Mouse (Mus musculus): ENCODE results near the gene Luc7l3. TPM values are rescaled to one million over a fixed set of nuclear protein-coding genes. Genes with fewer than 3 reads are reported as not detected.

Gene Luc7l3
- total RNA-seq, 4 experiments from 2014 or later, result 53.7 to 100 (median 73.5) TPM

DNA sequence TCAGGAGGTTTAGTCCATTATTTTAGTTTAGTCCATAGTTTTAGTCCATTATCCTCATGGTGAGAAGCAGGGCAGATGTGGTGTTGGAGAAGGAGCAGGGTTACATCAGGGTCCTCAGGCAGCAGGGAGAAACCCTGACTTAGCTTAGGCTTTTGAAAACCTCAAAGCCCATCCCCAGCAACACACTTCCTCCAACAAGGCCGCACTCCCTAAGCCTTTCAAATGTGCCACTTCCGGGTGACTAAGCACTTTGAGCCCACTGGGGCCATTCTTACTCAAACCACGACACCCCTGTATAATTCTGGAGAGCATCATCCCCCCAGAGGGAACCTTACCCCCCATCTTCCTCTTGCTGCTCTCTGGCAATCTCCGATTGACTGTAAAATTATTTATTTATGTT is 62.0 kb downstream of the Luc7l3 start:
- no peak for DNase-seq

DNA sequence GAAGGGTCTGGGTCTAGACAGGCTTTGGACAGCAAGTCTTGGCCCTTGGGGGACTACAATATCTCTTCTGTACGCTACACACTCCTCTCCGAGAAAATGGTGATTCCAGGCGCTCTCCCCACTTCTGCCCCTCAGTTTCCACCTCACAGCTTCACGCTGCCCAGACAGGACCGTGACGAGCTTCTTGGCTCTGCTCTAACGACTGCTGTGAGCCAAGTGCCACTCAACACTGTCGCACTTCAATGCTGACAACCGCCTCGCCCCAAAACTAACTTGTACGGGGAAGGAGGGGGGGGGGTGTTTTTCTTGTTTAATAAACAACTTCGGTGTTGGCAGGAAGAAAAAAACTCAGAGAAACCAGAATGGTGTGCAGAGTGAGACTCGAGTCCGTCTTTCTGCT is 63.8 kb downstream of the Luc7l3 start:
- DNase-seq, result no peak

DNA sequence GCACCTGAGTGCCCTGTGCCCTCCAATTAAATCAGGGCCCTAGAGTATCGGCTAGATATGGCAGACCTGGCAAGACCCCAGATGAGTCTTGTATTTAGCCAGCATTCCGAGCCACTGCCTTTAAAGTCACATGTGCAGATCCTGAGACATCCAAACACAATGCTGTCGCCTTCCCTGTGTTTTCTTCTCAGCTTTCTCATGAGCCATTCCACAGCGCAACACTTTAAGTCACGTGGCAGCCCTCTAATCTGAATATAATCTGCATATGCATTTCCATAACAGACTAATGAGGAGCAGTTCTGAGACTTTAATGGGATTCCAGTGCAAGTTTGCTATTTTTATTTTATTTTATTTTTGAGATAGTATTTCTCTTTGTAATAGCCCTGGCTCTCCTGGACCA is 66.1 kb downstream of the Luc7l3 start:
- DNase-seq, result no peak

DNA sequence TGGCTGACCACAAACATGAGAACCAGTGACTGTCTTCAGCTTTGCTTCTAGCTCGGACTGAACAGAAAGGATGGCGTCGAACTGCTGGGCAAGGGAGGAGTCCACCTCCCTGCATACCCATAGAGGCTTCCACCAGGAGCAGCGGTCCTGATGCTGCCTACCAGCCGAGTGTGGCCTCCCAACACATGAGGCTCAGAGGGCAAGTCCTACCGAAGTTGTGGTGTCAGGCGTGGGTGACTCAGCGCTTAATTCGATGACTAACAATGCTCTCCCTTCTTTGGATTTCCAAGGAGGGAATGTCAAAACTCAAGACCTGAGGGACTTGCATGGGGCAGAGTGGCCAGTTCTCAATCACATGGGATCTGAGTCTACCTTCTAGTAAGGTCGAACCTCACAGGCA is 68.1 kb downstream of the Luc7l3 start:
- DNase-seq, result no peak

DNA sequence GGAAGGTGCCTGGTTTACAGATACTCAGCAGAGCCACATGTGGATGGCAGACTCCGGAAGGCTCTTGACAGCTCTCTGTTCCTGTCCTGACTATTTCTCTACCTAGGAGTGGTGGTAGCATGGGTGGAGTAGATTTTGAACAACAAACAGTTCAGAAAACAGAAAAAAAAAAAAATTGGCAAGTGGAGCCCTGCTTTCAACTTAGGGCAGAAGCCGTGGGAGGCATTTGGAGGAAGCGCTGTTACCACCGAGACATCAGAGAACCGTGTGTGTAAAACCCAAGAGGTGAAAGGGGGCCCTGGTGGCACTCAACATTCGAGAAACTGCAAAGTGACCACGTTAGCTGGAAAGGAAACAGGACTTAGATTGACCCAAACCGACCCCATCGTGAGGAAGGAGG is 68.6 kb downstream of the Luc7l3 start:
- no peak for DNase-seq

DNA sequence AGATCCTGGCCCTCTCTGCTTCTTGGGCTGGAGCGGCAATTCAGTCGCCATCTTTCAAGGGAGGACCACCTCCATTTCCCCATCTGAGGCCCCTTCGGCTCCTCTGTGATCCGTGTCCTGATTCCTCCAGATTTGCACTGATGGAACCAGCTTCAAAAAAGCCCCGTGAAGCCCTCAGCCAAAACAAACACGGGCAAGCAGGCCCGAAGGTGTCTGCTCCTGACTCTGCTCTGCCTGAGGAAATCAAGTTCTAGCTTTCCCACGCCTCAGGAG is 75.1 kb downstream of the Luc7l3 start:
- no peak for DNase-seq

DNA sequence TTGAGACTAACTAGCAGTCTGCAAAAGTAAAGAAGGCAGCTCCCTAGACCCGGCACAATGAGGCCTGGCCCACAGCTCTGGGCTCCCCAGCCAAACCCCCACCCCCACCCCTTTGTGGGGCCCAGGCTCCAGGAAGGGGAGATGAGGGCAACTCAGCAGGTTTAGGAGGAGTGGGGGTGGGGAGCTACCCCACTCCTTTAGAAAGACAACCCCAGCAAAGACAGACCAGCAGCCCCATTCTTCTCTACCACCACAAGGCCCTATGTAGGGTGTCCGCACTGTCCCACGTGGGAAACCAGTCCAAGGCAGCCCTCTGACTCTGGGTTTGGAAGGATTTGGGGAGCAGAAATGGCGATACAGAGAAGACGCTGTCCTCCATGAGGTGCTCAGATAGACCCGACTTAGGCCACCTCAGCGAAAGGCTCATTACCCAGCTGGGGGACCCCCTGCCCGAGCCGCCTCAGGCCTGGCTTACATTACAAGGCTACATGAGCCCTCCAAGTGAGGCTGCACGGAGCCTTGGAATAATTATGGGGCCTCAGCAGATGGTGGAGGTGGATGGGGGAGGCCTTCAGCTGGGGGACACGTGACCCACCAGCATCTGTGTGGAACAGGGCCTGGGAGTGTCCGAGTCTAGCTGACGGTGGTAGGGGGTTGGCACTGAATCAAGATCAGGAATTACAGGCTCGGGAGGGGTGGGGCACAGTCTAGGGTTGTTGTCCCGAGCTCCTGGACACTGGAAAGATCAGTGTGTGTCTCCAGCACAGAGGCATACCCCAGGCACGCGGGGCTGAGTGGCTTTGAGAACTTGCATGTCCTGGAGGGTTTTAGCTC is 75.6 kb downstream of the Luc7l3 start, which contains the start of gene Wfikkn2:
TSS of gene Wfikkn2 (minus strand) at position 51 of the 834 bp plus-strand sequence.
- no peak for DNase-seq

DNA sequence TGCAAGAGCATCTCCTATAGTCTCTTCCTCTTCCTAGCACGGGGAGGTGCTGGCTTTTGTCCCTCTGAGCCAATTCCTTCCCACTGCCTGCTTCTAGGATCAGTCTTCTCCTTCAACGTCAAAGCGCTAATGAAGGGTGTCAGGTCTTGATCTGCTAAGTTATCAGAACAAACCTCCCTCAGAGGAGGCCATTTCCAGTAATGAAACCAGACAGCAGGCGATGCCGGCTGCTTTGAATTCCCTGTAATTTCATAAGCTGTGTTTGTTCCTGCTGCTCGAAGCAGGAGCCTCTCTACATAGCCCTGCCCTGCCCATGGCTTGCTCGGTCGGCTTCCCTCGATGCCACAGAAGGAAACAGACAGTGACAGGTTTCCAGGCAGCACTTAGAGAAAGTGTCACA is 77.4 kb downstream of the Luc7l3 start:
- no peak for DNase-seq

DNA sequence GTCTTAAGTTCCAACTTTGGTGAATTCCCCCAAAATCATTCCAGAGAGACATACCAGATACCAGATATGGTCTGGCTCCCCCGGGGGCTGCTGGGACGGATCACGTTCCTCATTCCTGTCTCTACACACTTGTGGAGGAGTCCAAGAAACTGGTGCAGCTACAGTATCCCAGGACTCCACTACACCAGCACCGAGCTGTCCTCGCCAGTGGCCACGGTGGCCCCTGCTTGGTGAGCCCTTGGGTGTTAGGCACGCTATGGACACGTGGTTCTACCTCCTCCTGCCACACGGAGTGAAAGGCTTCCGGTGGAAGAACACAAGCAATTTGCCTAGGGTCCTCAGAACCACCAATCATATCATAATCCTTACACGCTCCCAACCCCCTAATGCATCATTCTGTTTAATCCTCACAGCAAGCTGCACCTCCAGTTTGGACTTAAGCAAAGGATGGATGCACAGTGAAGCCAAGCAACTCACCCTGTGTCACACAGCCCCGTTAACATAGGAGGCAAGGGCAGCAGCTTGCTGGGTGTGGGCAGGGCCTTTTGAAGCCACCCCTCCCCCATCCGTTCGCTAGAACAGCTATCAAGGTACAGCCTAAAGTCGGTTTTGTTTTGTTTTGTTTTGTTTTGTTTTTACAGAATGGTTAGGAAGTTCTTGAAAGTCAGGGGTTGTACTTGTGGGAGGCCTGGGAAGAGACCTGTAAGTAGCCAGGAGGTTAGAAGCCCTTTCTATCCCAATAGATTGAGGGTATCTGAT is 78.2 kb downstream of the Luc7l3 start:
- DNase-seq, result no peak

DNA sequence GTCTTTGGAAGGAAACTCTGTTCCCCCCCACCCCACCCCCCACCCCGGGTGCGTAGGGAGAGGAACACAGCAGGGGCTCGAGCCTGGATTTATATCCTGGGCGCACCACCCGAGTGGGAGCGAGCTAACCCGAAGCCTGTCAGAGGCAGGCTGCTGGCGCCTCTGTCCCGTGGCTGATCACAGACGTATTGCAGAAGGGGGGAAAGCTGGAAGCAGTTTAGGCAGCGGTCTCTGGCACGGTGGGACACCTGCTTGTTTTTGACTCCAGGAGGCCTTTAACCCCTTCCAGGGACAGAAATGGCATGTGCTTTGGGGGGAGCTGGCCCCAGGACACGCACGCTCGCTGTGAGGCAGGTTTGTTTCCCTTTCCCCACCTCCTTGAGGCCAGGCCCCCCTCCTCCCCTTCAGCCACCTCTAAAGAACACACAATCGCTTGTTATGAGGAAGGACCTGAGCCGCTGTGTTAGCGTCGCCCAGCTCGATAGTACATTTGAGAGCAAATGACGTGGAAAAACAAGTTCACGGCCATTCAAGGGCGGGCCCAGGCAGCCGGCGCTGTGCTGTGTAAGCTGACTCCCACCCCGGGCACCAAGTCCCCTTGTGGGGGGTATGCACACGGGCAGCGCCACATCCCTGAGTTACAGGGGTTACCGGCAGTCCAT is 78.9 kb downstream of the Luc7l3 start:
- DNase-seq, result no peak

DNA sequence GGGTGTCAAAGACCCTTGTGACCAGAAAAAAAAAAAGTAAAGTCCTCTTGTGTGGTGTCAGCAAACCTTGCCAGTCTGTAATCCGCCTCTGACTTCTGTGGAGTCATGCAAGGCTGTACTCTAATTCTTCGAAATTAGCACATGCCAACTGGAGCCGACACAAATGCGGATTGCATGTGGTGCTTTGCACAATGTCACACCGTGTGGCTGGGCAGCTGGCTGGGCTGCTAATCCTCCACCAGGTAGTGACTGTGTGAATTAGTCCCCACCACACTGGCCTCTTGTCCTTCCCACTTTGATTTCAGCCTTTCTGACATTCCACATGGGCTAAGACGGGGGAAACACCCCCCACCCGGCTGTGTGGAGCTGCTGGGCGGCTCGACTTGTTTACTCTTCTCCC is 82.1 kb downstream of the Luc7l3 start:
- DNase-seq, result no peak

DNA sequence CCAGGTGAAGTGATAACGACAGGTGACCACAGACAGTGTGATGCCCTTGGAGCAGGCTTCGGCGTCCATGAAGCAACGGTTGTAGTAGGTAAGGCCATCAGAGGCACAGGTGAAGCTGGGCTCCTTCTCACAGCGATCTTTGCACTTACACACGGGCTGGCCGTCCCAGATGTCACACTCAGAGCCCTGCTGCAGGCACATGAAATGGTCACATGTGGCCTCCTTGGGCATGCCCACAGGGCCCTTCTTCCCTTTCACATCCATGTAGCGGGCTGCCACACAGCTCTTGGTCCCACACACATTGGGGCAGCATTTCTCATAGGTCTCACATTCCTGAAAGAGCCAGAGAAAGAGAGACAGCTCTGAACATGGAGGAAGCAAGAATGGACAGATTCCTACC is 83.0 kb downstream of the Luc7l3 start:
- no peak for DNase-seq

Other genes starting within 250 kb of the Luc7l3 start
- 100 to 1,000 TPM; 162 to 301 (median 191) TPM for gene Tob1, start 110.5 kb downstream of the Luc7l3 start, total RNA-seq (2022)
- 1 to 10 TPM in 2 of 4 experiments, under 1 TPM in 2; 0.26 to 2.2 (median 0.97) TPM for gene Wfikkn2, start 76.0 kb downstream of the Luc7l3 start, total RNA-seq (2022)
- not detected for gene Gm21885, start 40.1 kb downstream of the Luc7l3 start, total RNA-seq (2022)
- gene Ankrd40, start 6.0 kb upstream of the Luc7l3 start, total RNA-seq (2022), result 100 to 1,000 TPM; 118 to 169 (median 156) TPM
- 10 to 100 TPM in 2 of 4 experiments, 1 to 10 TPM in 2; 4.7 to 15.0 (median 9.4) TPM for gene Abcc3, start 71.0 kb upstream of the Luc7l3 start, total RNA-seq (2022)
- gene Cacna1g, start 152.2 kb upstream of the Luc7l3 start, total RNA-seq (2022), result under 1 TPM; 0.14 to 0.73 (median 0.21) TPM
- gene Spata20, start 164.2 kb upstream of the Luc7l3 start, total RNA-seq (2022), result not detected
- 10 to 100 TPM; 45.0 to 65.6 (median 56.0) TPM for gene Epn3, start 178.0 kb upstream of the Luc7l3 start, total RNA-seq (2022)
- gene Mycbpap, start 199.8 kb upstream of the Luc7l3 start, total RNA-seq (2022), result 10 to 100 TPM; 10.3 to 17.9 (median 13.4) TPM
- 10 to 100 TPM; 15.3 to 35.4 (median 25.1) TPM for gene Rsad1, start 227.3 kb upstream of the Luc7l3 start, total RNA-seq (2022)
- gene Chad, start 243.1 kb upstream of the Luc7l3 start, total RNA-seq (2022), result under 1 TPM in 1 of 4 experiments, not detected in 3; 0.21 TPM